Mouse (Mus musculus): Measurements from ENCODE around the gene Ext2. TPM values are rescaled to one million over a fixed set of nuclear protein-coding genes. Genes with fewer than 3 reads are reported as not detected.
A peak's percentile ranks its signal among the peaks of the same experiment; 100 is the strongest.

The Ext2 gene
- polyA plus RNA-seq, 1 experiment from 2014 or later: 22.6 TPM

DNA sequence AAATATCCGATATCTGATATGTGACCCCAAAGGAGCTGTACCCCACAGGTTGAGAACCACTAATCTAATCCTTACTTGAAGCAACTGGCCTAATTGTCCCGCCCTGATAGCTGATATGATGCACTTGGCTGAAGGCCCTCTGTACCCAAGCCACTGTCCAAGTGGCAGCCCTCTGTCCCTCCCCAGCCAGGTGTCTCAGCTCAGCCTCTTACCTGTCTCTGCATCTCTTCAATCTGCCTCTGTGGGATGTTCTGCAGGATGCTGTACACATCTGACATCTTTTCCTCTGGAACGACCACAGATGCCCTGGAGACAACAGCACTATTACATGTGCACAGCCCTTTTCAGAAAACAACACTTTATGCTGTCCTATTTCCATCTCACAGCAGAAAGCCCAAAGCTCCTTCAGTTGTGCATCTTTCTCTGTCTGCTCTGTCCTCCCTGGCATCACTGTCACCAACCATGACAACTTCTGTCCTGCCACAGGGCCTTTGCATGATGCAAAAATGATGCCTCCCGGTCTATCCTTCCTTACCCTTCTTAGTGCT, 31.5 kb downstream of the Ext2 start:
- no peaks in the 10 kb centered on the region for H3K27me3 ChIP-seq (ENCODE audit: insufficient read depth, low read length)
- no peak overlapping the region for H3K4me2 ChIP-seq (ENCODE audit: low read depth, low read length)
- H3K9me3 ChIP-seq (ENCODE audit: low read length): no peaks in the 10 kb centered on the region
- H3K4me1 ChIP-seq (ENCODE audit: insufficient read depth): peaks cover 6% of the 10 kb centered on the region; the same call in 1 of the 2 replicates
- TF ChIP-seq CTCF (IDR thresholded peaks at IDR 0.05; ENCODE audit: low read depth) (no peak), EP300 (IDR thresholded peaks at IDR 0.05; ENCODE audit: low read depth) (no peak)
- ATAC-seq: no peak
- H3K36me3 ChIP-seq (replicated peaks; ENCODE audit: insufficient read depth, low read length): peaks cover 7% of the 10 kb centered on the region; the same call in 1 of the 2 replicates
- H3K9ac ChIP-seq (replicated peaks): no peak overlapping the region
- peak overlapping the region; percentile 55 for H3K27ac ChIP-seq (ENCODE audit: low read depth)
- DNase-seq: no peak
- H3K4me3 ChIP-seq (ENCODE audit: low read depth, low read length): no peak overlapping the region
- 80% methylated on average over 4 of the region's 4 CpGs for WGBS (ENCODE audit: insufficient replicate concordance)

DNA sequence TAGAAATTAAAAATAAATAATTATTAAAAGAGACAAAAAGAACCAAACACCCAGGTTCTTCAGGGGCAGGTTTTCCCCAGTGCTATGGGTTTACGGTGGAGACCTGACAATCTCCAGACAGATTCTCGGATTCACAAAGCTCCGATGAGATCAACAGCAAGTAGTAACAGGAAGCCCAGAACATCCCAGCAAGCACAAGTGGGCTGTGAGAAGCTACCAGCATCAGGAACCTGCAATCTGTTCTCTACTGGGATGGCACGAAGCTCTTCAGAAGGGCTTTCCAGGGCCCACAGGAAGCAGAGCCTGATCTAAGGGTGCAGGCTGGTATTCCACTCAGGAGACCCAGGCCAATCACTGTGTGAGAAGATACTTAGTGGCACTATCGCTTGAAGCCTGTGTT, 33.8 kb downstream of the Ext2 start:
- no peaks in the 10 kb centered on the region for H3K9me3 ChIP-seq (ENCODE audit: low read length)
- 79% methylated on average over 5 of the region's 5 CpGs for WGBS (ENCODE audit: insufficient replicate concordance)
- ATAC-seq: no peak
- H3K27me3 ChIP-seq (ENCODE audit: insufficient read depth, low read length): no peaks in the 10 kb centered on the region
- no peak for TF ChIP-seq EP300 (IDR thresholded peaks at IDR 0.05; ENCODE audit: low read depth)
- no peak for TF ChIP-seq CTCF (IDR thresholded peaks at IDR 0.05; ENCODE audit: low read depth)
- no peak overlapping the region for H3K27ac ChIP-seq (ENCODE audit: low read depth)
- no peak overlapping the region for H3K9ac ChIP-seq (replicated peaks)
- H3K4me1 ChIP-seq (ENCODE audit: insufficient read depth): peaks cover 6% of the 10 kb centered on the region; the same call in 1 of the 2 replicates
- H3K4me3 ChIP-seq (ENCODE audit: low read depth, low read length): no peak overlapping the region
- DNase-seq: no peak
- no peaks in the 10 kb centered on the region for H3K36me3 ChIP-seq (replicated peaks; ENCODE audit: insufficient read depth, low read length)
- H3K4me2 ChIP-seq (ENCODE audit: low read depth, low read length): no peak overlapping the region

DNA sequence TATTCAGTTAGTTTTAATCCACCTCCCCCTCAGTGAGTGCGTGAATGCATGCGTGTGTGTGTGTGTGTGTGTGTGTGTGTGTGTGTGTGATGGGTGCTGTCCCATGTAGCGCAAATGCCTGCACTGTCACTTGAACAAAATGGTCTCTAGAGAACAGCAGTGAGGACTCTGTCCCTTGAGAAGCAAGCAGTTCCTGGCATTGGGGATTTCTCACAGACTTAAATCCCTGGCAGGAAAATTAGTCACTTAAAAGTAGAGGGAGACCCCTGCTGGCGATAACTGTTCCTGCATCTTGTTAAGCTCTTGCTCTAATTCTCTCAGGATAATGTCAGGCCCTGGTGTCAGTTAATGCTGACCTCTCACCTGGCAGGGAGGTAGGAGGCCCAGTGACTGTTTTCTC, 36.2 kb downstream of the Ext2 start:
- Histone ChIP-seq H3K9ac (replicated peaks) (no peak overlapping the region), H3K36me3 (replicated peaks; ENCODE audit: insufficient read depth, low read length) (no peaks in the 10 kb centered on the region), H3K4me1 (ENCODE audit: insufficient read depth) (no peaks in the 10 kb centered on the region), H3K27me3 (ENCODE audit: insufficient read depth, low read length) (no peaks in the 10 kb centered on the region), H3K9me3 (ENCODE audit: low read length) (no peaks in the 10 kb centered on the region), H3K27ac (ENCODE audit: low read depth) (no peak overlapping the region), H3K4me3 (ENCODE audit: low read depth, low read length) (no peak overlapping the region), H3K4me2 (ENCODE audit: low read depth, low read length) (no peak overlapping the region)
- ATAC-seq: no peak; the same call in 1 of the 2 replicates
- peak; percentile 70 for DNase-seq
- 64% methylated on average over 4 of the region's 4 CpGs for WGBS (ENCODE audit: insufficient replicate concordance)
- TF ChIP-seq EP300 (IDR thresholded peaks at IDR 0.05; ENCODE audit: low read depth) (no peak), CTCF (IDR thresholded peaks at IDR 0.05; ENCODE audit: low read depth) (peak; percentile 80)

DNA sequence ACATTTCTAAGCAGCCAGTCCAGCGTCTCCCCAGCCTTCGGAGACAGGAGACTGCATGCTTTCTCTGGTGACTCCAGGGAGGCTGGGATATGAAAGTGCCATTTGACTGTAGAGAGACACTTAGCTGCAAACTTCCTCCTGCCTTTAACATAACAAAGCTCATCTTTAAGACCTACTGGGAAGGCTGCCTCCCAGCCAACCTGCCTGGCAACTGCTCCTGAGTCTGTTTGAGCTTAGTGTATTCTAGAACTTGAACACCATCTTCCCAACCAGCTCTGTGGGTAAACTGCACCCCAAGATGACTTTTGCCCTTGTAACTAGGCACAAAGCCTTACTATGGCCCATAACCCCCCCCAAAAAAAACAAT, 37.0 kb downstream of the Ext2 start:
- H3K9me3 ChIP-seq (ENCODE audit: low read length): no peaks in the 10 kb centered on the region
- WGBS (ENCODE audit: insufficient replicate concordance): 80% methylated on average over 2 of the region's 2 CpGs
- H3K4me1 ChIP-seq (ENCODE audit: insufficient read depth): no peaks in the 10 kb centered on the region
- no peak overlapping the region for H3K27ac ChIP-seq (ENCODE audit: low read depth)
- no peak overlapping the region for H3K4me3 ChIP-seq (ENCODE audit: low read depth, low read length)
- H3K4me2 ChIP-seq (ENCODE audit: low read depth, low read length): no peak overlapping the region
- no peaks in the 10 kb centered on the region for H3K36me3 ChIP-seq (replicated peaks; ENCODE audit: insufficient read depth, low read length)
- no peak overlapping the region for H3K9ac ChIP-seq (replicated peaks)
- TF ChIP-seq CTCF (IDR thresholded peaks at IDR 0.05; ENCODE audit: low read depth): no peak
- no peak for TF ChIP-seq EP300 (IDR thresholded peaks at IDR 0.05; ENCODE audit: low read depth)
- DNase-seq (no peak), ATAC-seq (no peak)
- H3K27me3 ChIP-seq (ENCODE audit: insufficient read depth, low read length): no peaks in the 10 kb centered on the region

DNA sequence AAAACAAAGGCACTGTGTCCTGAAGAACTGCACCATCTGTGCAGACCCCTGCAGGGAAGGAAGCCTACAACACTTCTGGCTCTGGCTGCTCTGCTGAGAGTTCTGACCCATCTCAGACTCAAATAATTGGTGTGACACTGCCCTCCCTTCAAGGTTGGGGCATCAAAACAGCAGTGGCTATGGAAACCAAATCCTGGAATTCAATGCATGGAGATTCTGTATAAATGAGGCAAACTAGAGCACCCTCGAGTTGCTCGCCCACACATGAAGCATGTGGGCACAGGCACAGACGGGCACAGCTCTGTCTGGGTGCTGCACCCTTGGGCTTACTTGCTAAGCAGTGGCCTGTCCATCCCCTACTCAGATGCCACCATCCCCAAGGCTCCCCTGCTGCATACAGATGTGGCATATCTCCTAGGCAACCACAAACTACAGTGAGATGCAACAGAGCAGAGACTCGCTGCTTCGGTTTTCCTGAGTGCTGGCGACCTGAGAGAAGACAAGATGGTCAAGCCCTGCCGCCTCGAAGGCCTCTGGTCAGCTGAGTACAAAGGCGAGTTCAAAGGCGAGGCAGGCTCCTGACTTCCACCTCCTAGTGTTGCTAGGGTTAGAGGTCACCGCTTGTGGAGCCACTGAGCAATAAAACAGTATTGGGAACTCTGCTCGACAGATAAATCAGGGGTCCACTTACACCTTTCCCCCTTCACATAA, 37.5 kb downstream of the Ext2 start:
- Histone ChIP-seq H3K4me2 (ENCODE audit: low read depth, low read length) (no peak overlapping the region), H3K4me3 (ENCODE audit: low read depth, low read length) (no peak overlapping the region), H3K9me3 (ENCODE audit: low read length) (no peaks in the 10 kb centered on the region), H3K27ac (ENCODE audit: low read depth) (no peak overlapping the region), H3K4me1 (ENCODE audit: insufficient read depth) (no peaks in the 10 kb centered on the region), H3K27me3 (ENCODE audit: insufficient read depth, low read length) (no peaks in the 10 kb centered on the region), H3K36me3 (replicated peaks; ENCODE audit: insufficient read depth, low read length) (no peaks in the 10 kb centered on the region), H3K9ac (replicated peaks) (no peak overlapping the region)
- WGBS (ENCODE audit: insufficient replicate concordance): 74% methylated on average over 12 of the region's 12 CpGs
- no peak for TF ChIP-seq CTCF (IDR thresholded peaks at IDR 0.05; ENCODE audit: low read depth)
- TF ChIP-seq EP300 (IDR thresholded peaks at IDR 0.05; ENCODE audit: low read depth): no peak
- no peak for ATAC-seq
- no peak for DNase-seq

DNA sequence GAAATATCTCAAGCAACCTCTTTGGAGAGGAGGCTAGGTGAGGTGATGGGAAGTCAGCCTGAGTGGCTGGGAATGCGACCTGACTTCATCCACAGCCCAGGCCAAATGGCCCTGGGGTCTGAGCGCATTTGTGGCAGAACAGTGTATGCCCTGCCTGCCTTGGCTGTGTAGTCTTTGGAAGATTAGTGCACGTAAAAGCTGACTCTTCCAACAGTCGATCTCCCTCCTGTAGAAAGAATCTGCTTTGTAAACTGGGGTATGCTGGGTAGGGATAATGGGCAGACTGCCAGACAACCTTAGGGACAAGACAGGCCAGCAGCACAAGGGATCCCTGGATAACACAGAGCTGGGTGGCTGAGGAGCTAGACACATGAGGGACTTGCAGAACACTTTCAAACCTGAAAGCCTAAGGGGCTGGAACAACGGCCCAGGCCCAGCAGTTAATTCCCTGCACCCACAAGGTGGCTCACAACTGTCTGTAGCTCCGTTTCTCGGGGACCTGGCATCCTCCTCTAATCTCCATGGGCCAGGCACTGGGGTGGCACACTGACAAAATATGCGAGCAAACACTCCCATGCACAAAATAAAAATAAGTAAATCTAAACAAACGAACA, 38.3 kb downstream of the Ext2 start:
- Histone ChIP-seq H3K9ac (replicated peaks) (no peak overlapping the region), H3K27me3 (ENCODE audit: insufficient read depth, low read length) (no peaks in the 10 kb centered on the region), H3K4me3 (ENCODE audit: low read depth, low read length) (no peak overlapping the region), H3K4me2 (ENCODE audit: low read depth, low read length) (no peak overlapping the region), H3K27ac (ENCODE audit: low read depth) (no peak overlapping the region), H3K9me3 (ENCODE audit: low read length) (no peaks in the 10 kb centered on the region), H3K36me3 (replicated peaks; ENCODE audit: insufficient read depth, low read length) (no peaks in the 10 kb centered on the region), H3K4me1 (ENCODE audit: insufficient read depth) (no peaks in the 10 kb centered on the region)
- DNase-seq (no peak), ATAC-seq (no peak)
- TF ChIP-seq CTCF (IDR thresholded peaks at IDR 0.05; ENCODE audit: low read depth): no peak
- no peak for TF ChIP-seq EP300 (IDR thresholded peaks at IDR 0.05; ENCODE audit: low read depth)
- WGBS (ENCODE audit: insufficient replicate concordance): 77% methylated on average over 9 of the region's 9 CpGs

All from liver, postnatal 0 days (tissue).